In the genomic region with DNA sequence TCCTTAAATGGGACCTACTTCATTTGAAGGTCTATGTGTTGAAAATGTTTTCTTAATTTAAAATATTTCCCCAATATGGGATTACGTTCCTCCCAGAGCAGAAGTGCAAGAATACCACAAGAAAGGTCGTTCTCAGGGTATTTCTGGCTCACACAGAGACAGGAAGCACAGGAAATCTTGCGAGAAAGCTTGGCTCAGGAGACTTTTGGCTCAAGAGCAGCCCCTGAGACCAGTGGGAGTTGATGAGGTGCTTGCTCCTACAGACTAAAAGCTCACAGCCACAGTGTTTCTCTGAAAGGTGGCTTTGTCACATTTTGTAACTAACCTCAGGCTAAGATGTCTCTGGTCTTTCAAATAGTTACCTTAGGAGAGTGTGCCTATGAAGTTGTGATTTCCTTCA, we compare ENCODE assay signal across 13 mouse cellular contexts.
DNase-seq lines count a peak whose midpoint lies in the region; TF ChIP-seq lines count a peak whose summit lies in the region.
"Had no signal": no experiment of that assay in that cellular context is flagged by ENCODE, and none has a peak within 500 bp of the region (broad histone marks: within the 10 kb centered on the region; RNA-seq: fewer than 3 reads in every experiment).

No protein-coding gene starts in this region.

- H3K27me3 ChIP-seq in kidney, adult 2 months (replicated peaks; ENCODE audit: control insufficient read depth, insufficient read depth, low read length), result no peaks in the 10 kb centered on the region
- H3K27me3 ChIP-seq: stomach, embryonic 15.5 days had no signal

- H3K4me1 ChIP-seq in kidney, adult 2 months (ENCODE audit: control insufficient read depth, insufficient read depth, low read length), result peaks cover 11% of the 10 kb centered on the region; the same call in 1 of the 2 replicates

- H3K36me3 ChIP-seq in kidney, adult 2 months (ENCODE audit: control insufficient read depth, insufficient read depth, low read length), result no peaks in the 10 kb centered on the region
- H3K36me3 ChIP-seq: embryonic facial prominence, embryonic 13.5 days; hindbrain, embryonic 12.5 days; stomach, embryonic 15.5 days had no signal

- H3K4me3 ChIP-seq in kidney, adult 2 months (ENCODE audit: insufficient read depth, low read depth, low read length), result no peak overlapping the region
- H3K4me3 ChIP-seq: embryonic facial prominence, embryonic 13.5 days; hindbrain, embryonic 12.5 days; left cerebral cortex, adult 2 months; stomach, embryonic 15.5 days had no signal

- H3K27ac ChIP-seq in kidney, adult 2 months (ENCODE audit: insufficient read depth, low read depth, low read length), result peak overlapping the region; percentile 30
- H3K27ac ChIP-seq: embryonic facial prominence, embryonic 13.5 days; hindbrain, embryonic 12.5 days; left cerebral cortex, adult 2 months; stomach, embryonic 15.5 days had no signal

- 67% methylated on average over 3 of the region's 3 CpGs for WGBS in kidney, adult 2 months

- intact Hi-C loops in heart, postnatal 36 days (cut with DNase I), result loop anchor here (2.0 kb wide), 1 partner anchor 20 kb away; no protein-coding TSS in a partner anchor

- peak; percentile 52 for DNase-seq in adrenal gland, postnatal 10 days
- no peak for DNase-seq in adrenal gland, adult 18-20 months (ENCODE audit: low spot score in 2 of 2)
- DNase-seq in kidney, adult 2 months, result peak; percentile 68
- no peak for DNase-seq in kidney, adult 18-20 months
- peak; percentile 12 for DNase-seq in gastrocnemius, postnatal 10 days
- DNase-seq in heart, postnatal 36 days, result peak; percentile 44 to 47
- DNase-seq in frontal cortex, adult 2 months (ENCODE audit: extremely low spot score in 1 of 2, low spot score in 1 of 2), result no peak
- DNase-seq in adipocyte (ENCODE audit: low spot score), result no peak
- DNase-seq: cerebellum, postnatal 25 days had no signal

- TF ChIP-seq POLR2A in kidney, adult 2 months (IDR thresholded peaks at IDR 0.05; ENCODE audit: low read depth, low read length), result no peak

- TF ChIP-seq CTCF in kidney, adult 2 months (conservative IDR thresholded peaks at IDR 0.05; ENCODE audit: insufficient read depth, insufficient read length, low read depth, low read length), result no peak

Comparison
In these comparisons a context has a peak if more than half of its experiments do, and no peak if none do; other contexts are left out.
1. DNase-seq: peak in adrenal gland, postnatal 10 days (single experiment), kidney, adult 2 months (single experiment), gastrocnemius, postnatal 10 days (single experiment) and heart, postnatal 36 days (2 of 2); none in adrenal gland, adult 18-20 months (0 of 2), kidney, adult 18-20 months (single experiment), frontal cortex, adult 2 months (0 of 2) and adipocyte (single experiment).